Comparison of ENCODE assay signal across 15 mouse cellular contexts in the genomic region with DNA sequence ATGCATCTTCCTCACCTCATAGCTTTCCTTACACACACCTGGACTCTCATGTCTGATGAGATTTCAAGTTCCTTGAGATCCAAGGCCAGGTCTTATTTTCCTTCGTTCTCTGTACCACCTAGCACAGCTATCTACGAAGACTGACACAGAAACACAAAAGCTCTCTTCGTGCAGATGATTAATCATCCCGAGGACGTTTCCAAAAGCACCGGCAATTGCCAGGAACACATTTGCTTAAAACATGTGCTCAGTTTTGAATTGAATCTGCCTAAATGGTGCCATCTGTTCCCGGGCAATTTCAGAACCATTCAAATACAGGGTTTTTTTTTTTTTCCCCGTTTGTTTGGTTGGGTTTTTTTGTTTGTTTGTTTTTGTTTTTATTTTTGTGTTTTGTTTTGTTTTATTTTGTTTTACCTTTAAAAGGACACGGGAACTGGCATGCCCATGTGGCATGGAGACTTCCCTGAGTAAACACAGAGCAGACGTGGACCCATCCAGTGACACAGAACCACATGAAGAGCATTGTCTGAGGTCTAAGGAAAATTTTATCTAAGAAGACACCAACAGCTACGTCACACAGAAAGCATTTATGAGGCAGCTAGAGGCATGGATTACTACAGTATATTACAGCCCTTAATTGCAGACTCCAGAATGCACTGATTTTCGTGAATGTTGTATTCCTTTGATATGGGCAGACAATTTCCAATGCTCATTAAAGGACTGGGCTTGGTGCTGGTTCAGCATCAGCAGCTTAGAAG.
DNase-seq lines count a peak whose midpoint lies in the region; TF ChIP-seq lines count a peak whose summit lies in the region.
"Had no signal": no experiment of that assay in that cellular context is flagged by ENCODE, and none has a peak within 500 bp of the region (broad histone marks: within the 10 kb centered on the region; RNA-seq: fewer than 3 reads in every experiment).

No protein-coding gene starts in this region.

- DNase-seq in cerebellum, postnatal 10 days = peak; percentile 34 to 39
- DNase-seq in cerebellum, adult 9-11 months = no peak
- peak; percentile 45 for DNase-seq in right cerebral cortex, adult 18-20 months
- DNase-seq in right cerebral cortex, postnatal 4 days = no peak
- peak; percentile 73 for DNase-seq in layer of hippocampus, adult 9-11 months
- peak; percentile 68 for DNase-seq in telencephalon, adult 2 months (ENCODE audit: low read depth, low spot score)
- no peak for DNase-seq in gastrocnemius, adult 2 months
- no peak for DNase-seq in T-cell, adult 2 months (ENCODE audit: low spot score)
- DNase-seq: heart, postnatal 36 days; kidney, postnatal 36 days; lung, postnatal 10 days had no signal

- H3K4me3 ChIP-seq in gastrocnemius, adult 2 months = no peak overlapping the region
- H3K4me3 ChIP-seq: liver, embryonic 12.5 days; midbrain, embryonic 13.5 days; neural tube, embryonic 13.5 days; stomach, embryonic 15.5 days had no signal

- H3K27ac ChIP-seq in gastrocnemius, adult 2 months = no peak overlapping the region
- H3K27ac ChIP-seq: liver, embryonic 12.5 days; midbrain, embryonic 13.5 days; neural tube, embryonic 13.5 days; stomach, embryonic 15.5 days had no signal

- no peak for TF ChIP-seq CTCF in gastrocnemius, adult 2 months (IDR thresholded peaks at IDR 0.05)

- intact Hi-C loops in gastrocnemius, adult 2 months (cut with DNase I) = no loop called here

Comparison
In these comparisons a context has a peak if more than half of its experiments do, and no peak if none do; other contexts are left out.
1. DNase-seq: peak in cerebellum, postnatal 10 days (2 of 2), right cerebral cortex, adult 18-20 months (single experiment), layer of hippocampus, adult 9-11 months (single experiment) and telencephalon, adult 2 months (single experiment); none in cerebellum, adult 9-11 months (single experiment), right cerebral cortex, postnatal 4 days (single experiment), gastrocnemius, adult 2 months (single experiment) and T-cell, adult 2 months (single experiment).